Mouse (Mus musculus) limb, embryonic 15.5 days (tissue): Measurements from ENCODE around the gene Vps26a. TPM values are rescaled to one million over a fixed set of nuclear protein-coding genes. Genes with fewer than 3 reads are reported as not detected.
"Not testable (repeated sequence)": the region's sequence is repeated elsewhere in the genome, so short reads cannot be mapped to it uniquely, and the experiment has no call there.

Experiments
- ATAC-seq: fragments of 200-750 bp; cut with Nextera tagmentation; 2 replicates; pipeline ENCODE4 v1.8.0; 2017; ENCODE audit warnings: low read depth, moderate TSS enrichment; ENCODE audit not compliant: insufficient number of reproducible peaks, low FRiP score, low TSS enrichment
- H3K27ac ChIP-seq: fragments of 300-500 bp; sonication (generic); 2 replicates; pipeline ENCODE4 v1.5.1; 2015; ENCODE audit warnings: moderate library complexity, mild to moderate bottlenecking, inconsistent platforms
- H3K27me3 ChIP-seq: fragments of 300-500 bp; sonication (generic); 2 replicates; pipeline ENCODE4 v1.6.1; 2015; ENCODE audit warnings: inconsistent platforms
- H3K36me3 ChIP-seq: fragments of 300-500 bp; sonication (generic); 2 replicates; pipeline ENCODE4 v1.6.1; 2015; ENCODE audit warnings: inconsistent platforms
- H3K4me1 ChIP-seq: fragments of 300-500 bp; sonication (generic); 2 replicates; pipeline ENCODE4 v1.6.1; 2015; ENCODE audit warnings: inconsistent platforms
- H3K4me2 ChIP-seq: fragments of 300-500 bp; sonication (generic); 2 replicates; pipeline ENCODE4 v1.6.1; 2015; ENCODE audit warnings: mild to moderate bottlenecking, inconsistent platforms
- H3K4me3 ChIP-seq: fragments of 300-500 bp; sonication (generic); 2 replicates; pipeline ENCODE4 v1.5.1; 2015; ENCODE audit warnings: mild to moderate bottlenecking, inconsistent platforms
- H3K9ac ChIP-seq: fragments of 300-500 bp; sonication (generic); 2 replicates; pipeline ENCODE4 v1.6.1; 2015; ENCODE audit warnings: inconsistent platforms
- H3K9me3 ChIP-seq: fragments of 300-500 bp; sonication (generic); 2 replicates; pipeline ENCODE4 v1.6.1; 2016; ENCODE audit warnings: inconsistent platforms
- WGBS: fragments of 180-500 bp; shearing (Covaris S2); methylation state at CpG from one replicate; pipeline ENCODE4 v1.1.7; 2015; 5-methylcytosine and 5-hydroxymethylcytosine counted together
- polyA plus RNA-seq: library from polyadenylated mRNA; unstranded; fragments of >200 nt; fragmentation: Nextera tagmentation; extraction: Ambion mirVana; gene quantifications from 2 replicates; pipeline ENCODE4 v1.2.1, GENCODE M21; 2015

Gene Vps26a
- polyA plus RNA-seq, 1 experiment from 2014 or later: 76.1 TPM

DNA sequence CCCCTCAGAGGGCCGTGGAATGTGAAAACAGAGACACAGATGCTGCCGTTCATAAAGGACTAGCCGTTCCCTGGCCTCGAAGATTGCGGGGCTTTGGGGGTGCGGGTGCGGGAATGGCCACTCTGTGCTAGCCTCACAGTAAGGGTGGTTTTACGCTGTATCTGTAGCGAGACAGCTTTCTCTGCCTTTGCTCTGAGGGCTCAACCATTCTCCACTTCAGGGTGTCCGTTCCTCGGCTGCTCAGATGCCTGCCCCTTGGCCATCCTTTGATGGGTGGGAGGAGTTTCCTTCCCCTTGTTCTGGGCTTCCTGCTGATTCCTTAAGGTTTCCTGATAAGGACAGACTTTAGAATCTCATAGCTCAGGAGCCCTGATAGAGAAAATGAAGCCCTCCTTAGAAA lies 21.9 kb upstream of the Vps26a start:
- Histone ChIP-seq H3K4me3 (peak overlapping the region; percentile 31), H3K4me2 (peak overlapping the region; percentile 49), H3K27ac (no peak overlapping the region), H3K36me3 (no peaks in the 10 kb centered on the region), H3K9me3 (no peaks in the 10 kb centered on the region), H3K4me1 (peaks cover 5% of the 10 kb centered on the region), H3K9ac (no peak overlapping the region), H3K27me3 (peaks cover 13% of the 10 kb centered on the region)
- 2% methylated on average over 11 of the region's 11 CpGs for WGBS
- ATAC-seq: no peak

DNA sequence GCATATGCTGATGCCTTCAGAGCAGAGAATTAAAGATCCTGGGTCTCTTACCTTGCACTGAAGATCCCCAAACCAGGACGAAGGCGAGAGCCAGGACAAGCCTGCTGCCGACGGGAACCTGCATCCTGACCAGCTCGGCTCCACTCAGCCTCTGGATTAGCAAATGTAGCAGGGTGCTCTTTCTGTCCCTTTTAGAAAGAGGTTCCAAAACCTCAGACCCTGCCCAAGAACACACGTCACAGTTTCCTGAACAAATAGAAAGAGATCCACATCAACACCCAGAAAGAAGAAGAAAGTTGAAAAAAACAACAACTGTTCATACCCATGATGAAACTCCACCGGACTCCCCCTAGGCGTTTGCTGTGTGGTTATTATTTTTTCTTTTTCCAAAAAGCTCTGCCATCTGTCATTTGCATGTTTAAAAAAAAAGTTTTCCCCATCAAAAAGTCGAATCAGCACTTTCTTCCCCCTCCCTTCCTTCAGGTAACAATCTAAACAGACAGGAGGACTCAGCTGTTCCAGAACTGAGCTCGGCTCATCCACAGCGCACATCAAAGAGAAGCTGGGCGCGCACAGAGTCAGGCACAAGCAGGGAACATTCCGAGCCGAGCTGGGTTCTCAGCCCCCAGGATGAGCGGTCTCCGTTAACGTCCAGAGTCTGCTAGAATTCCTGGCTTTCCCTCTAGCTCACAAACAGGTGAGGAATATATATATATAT lies 21.1 kb upstream of the Vps26a start:
- Histone ChIP-seq H3K4me3 (peak overlapping the region; percentile 31), H3K36me3 (no peaks in the 10 kb centered on the region), H3K9me3 (no peaks in the 10 kb centered on the region), H3K4me1 (peaks cover 5% of the 10 kb centered on the region), H3K4me2 (peak overlapping the region; percentile 49), H3K9ac (no peak overlapping the region), H3K27me3 (peaks cover 13% of the 10 kb centered on the region), H3K27ac (no peak overlapping the region)
- no peak for ATAC-seq
- 13% methylated on average over 18 of the region's 18 CpGs for WGBS

DNA sequence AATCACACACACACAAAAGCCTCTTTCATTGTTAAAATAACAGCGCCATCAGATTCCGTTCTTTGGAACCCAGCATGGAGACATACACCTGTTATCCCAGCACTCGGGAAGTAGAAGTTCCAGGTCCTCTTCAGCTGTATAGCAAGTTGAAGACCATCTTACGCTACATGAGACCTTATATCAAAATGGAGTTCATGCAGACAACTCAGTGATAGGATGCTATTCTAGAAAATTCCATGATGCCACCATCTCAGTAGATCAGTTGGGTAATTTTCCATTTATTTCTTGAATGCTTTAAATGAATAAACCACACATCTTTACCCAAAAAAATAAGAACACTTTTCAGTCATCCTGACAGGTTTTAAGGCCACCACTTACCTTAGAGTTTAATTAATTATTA lies 20.5 kb upstream of the Vps26a start:
- 82% methylated on average over 4 of the region's 4 CpGs for WGBS

DNA sequence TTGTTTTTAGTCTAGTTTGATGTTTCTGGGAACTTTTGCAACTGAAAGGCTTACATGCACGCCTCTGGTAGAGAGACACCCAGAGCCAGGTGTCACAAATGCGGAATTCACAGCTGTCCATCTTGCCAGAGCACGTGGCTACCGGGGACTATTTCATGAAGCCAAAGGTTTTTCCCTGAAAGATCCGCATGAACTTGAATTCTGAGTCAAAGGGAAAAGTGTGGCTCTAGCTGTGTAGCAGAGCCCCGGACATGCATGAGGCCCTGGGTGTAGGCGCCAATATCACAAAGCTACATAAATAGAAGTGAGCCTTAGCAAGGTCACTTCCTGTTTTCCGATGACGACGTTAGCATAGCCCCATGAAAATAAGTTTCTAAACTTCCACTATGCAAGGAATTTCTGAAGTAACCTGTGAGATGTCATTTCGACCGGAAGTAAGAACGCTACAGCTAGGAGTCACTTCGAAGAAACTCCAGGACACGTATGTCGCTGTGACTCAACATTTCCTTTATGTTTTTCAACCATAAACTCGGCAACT lies 19.5 kb upstream of the Vps26a start:
- Histone ChIP-seq H3K4me3 (no peak overlapping the region), H3K27me3 (peaks cover 16% of the 10 kb centered on the region), H3K4me2 (no peak overlapping the region), H3K9ac (no peak overlapping the region), H3K36me3 (no peaks in the 10 kb centered on the region), H3K4me1 (peaks cover 5% of the 10 kb centered on the region), H3K9me3 (no peaks in the 10 kb centered on the region), H3K27ac (no peak overlapping the region)
- ATAC-seq: no peak
- WGBS: 81% methylated on average over 17 of the region's 17 CpGs

More for the DNA sequence above, 20.5 kb upstream of the Vps26a start:
- Histone ChIP-seq H3K27ac (no peak overlapping the region), H3K4me3 (no peak overlapping the region), H3K36me3 (no peaks in the 10 kb centered on the region), H3K4me1 (peaks cover 5% of the 10 kb centered on the region), H3K4me2 (no peak overlapping the region), H3K9ac (no peak overlapping the region), H3K9me3 (no peaks in the 10 kb centered on the region), H3K27me3 (peaks cover 13% of the 10 kb centered on the region)
- no peak for ATAC-seq

DNA sequence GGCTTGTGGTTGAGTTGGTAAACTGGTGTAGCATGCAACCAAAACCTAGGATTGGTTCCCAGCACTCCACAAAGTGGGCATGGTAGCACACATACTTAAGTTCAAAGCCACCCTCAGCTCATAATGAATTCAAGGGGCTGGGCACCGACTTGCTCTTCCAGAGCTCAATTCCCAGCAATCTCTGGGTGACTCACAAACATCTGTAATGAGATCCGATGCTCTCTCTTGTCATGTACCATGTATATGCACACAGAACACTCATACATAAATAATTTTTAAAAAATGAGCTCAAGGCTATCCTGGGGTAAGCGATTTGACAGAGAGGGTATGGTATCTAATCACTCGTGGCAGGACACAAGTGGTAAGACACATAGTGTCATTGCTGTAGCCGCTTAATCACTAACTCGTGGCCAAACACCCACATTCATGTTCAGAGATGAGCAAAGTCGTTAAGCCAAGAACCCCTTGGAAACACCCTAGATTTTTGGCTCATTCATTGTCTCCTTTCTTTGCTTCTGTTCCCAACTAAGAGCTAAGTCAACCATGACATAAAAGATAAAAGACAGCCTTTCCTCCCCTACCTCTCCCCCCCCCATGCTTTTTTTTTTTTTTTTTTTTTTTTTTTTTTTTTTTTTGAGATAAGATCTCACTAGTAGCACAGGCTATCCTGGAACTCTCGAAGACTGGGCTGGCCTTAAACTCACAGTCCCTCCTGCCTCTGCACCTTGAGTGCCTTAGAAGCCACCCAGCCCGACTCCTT lies 18.8 kb upstream of the Vps26a start:
- ATAC-seq: no peak
- H3K4me3 ChIP-seq: no peak overlapping the region
- no peak overlapping the region for H3K4me2 ChIP-seq
- H3K9me3 ChIP-seq: no peaks in the 10 kb centered on the region
- H3K27ac ChIP-seq: no peak overlapping the region
- 75% methylated on average over 9 of the region's 9 CpGs for WGBS
- peaks cover 5% of the 10 kb centered on the region for H3K4me1 ChIP-seq
- H3K9ac ChIP-seq: no peak overlapping the region
- H3K27me3 ChIP-seq: peaks cover 16% of the 10 kb centered on the region
- H3K36me3 ChIP-seq: no peaks in the 10 kb centered on the region

DNA sequence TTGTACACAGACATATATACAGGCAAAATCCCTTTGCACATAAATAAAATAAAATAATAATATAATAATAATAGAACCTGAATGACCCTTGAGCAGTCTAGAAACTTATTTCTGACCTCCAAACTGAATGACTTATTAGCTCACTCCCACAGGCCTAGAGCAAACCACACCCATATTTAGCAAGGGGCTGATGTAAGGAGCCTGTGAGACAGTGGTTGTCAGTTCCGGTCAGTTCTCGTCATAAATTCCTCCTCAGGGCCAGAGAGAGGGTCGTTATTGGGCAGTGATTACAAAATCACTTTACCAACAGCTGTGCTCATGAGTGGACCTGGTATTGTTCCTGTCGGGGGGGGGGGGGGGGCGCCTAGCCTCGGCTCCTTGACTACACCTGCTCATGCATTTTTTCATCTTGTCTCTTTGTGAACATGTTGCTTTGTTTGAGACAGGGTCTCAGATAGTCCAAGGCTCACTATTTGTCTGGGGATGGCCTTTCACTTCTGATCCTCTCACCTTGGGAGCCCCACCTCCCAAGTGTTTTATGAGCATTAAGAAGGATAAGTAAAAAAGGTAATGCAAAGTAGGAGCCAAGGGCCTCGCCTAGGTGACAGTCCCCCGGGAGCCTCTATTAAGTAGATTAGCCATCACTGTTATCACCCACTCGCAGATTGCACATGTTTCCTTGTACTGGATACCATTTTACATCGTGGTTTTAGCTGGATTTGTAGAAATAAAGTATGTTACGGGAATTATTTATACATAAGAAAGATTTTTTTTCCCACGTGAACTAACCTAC lies 17.4 kb upstream of the Vps26a start:
- H3K36me3 ChIP-seq: no peaks in the 10 kb centered on the region
- no peak overlapping the region for H3K9ac ChIP-seq
- no peak overlapping the region for H3K4me3 ChIP-seq
- peaks cover 5% of the 10 kb centered on the region for H3K4me1 ChIP-seq
- peaks cover 14% of the 10 kb centered on the region for H3K27me3 ChIP-seq
- H3K27ac ChIP-seq: no peak overlapping the region
- 60% methylated on average over 12 of the region's 12 CpGs for WGBS
- no peak overlapping the region for H3K4me2 ChIP-seq
- no peaks in the 10 kb centered on the region for H3K9me3 ChIP-seq
- no peak for ATAC-seq

DNA sequence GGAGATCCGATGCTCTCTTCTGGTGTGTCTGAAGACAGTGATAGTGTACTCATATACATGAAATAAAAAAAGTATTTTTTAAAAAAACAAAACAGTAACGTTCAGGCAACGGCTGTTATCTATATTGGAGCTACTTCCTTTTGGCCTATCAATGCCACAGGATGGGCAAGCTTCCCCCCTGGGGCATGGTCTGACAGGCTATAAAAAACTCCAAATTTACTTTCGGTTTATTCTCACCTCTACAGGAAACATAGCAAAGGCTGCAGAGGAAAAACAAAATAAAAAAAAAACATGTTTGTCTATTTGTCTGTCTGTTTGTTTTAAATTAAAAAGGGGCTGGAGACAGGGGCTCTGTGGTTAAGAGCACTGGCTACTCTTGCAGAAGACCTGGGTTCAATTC lies 16.7 kb upstream of the Vps26a start:
- no peaks in the 10 kb centered on the region for H3K36me3 ChIP-seq
- 76% methylated on average over 4 of the region's 4 CpGs for WGBS
- H3K27ac ChIP-seq: no peak overlapping the region
- no peak overlapping the region for H3K4me2 ChIP-seq
- H3K9me3 ChIP-seq: no peaks in the 10 kb centered on the region
- ATAC-seq: no peak
- H3K4me1 ChIP-seq: peaks cover 2% of the 10 kb centered on the region
- H3K4me3 ChIP-seq: no peak overlapping the region
- H3K27me3 ChIP-seq: peaks cover 11% of the 10 kb centered on the region
- no peak overlapping the region for H3K9ac ChIP-seq

DNA sequence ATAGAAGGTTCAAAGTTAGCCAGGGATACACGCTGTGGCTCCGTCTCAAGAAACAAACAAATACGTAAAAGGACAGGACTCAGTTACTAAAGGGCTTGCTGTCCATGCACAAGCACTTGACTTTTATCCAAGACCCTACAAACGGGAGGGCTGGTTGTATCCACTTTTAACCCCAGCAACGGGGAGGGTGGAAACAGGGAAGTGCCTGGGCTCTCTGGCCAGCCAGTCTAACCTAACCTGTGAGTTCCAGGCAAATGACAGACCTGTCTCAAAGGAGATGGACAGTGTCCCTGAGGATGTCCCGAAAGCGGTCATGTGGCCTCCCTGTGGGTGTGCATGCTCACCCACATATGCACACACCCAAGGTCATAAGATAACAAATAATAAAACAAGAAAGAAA lies 15.3 kb upstream of the Vps26a start:
- no peak for ATAC-seq

DNA sequence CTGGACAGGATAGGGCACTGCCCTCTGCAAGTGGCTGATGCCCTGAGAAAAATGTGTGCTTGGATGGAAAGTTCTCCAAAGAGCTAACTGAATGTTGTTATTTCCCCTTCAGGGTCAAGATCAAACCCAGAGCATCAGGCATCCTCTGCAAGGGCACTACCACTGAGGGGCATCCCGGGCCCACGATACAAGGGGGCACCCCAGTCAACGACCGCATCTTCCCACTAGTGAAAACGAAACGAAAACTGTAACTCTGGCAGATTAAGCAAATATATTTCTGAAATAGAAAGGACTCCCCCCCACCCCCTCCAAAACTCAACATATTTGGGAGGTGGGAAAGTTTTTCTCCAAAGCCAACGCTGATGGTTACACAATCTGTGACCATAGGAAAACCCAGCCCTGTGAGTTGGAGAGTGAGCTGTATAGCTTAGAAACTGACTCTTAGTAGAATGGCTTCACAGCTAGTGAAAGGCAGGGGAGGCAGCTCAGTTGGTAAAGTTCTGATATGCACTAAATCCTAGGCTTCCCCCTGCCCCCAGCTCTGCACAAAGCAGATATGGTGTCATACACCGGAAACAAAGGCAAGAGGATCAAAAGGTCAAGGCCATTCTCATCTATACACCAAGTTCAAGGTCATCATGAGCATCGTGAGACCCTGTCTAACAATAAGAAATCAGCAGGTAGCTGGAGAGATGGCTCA lies 14.5 kb upstream of the Vps26a start:
- H3K27ac ChIP-seq: no peak overlapping the region
- H3K27me3 ChIP-seq: 0 out of 2 replicates have a peak, but pooled peaks cover 6% of the 10 kb centered on the region
- H3K9me3 ChIP-seq: no peaks in the 10 kb centered on the region
- no peaks in the 10 kb centered on the region for H3K4me1 ChIP-seq
- H3K4me2 ChIP-seq: no peak overlapping the region
- H3K9ac ChIP-seq: no peak overlapping the region
- no peak for ATAC-seq
- WGBS: 86% methylated on average over 9 of the region's 9 CpGs
- H3K4me3 ChIP-seq: no peak overlapping the region
- H3K36me3 ChIP-seq: no peaks in the 10 kb centered on the region

More for the DNA sequence above, 15.3 kb upstream of the Vps26a start:
- no peaks in the 10 kb centered on the region for H3K9me3 ChIP-seq
- H3K27ac ChIP-seq: no peak overlapping the region
- H3K4me3 ChIP-seq: no peak overlapping the region
- WGBS: 77% methylated on average over 7 of the region's 7 CpGs
- H3K36me3 ChIP-seq: no peaks in the 10 kb centered on the region
- peaks cover 9% of the 10 kb centered on the region for H3K27me3 ChIP-seq
- H3K9ac ChIP-seq: no peak overlapping the region
- no peaks in the 10 kb centered on the region for H3K4me1 ChIP-seq
- no peak overlapping the region for H3K4me2 ChIP-seq

DNA sequence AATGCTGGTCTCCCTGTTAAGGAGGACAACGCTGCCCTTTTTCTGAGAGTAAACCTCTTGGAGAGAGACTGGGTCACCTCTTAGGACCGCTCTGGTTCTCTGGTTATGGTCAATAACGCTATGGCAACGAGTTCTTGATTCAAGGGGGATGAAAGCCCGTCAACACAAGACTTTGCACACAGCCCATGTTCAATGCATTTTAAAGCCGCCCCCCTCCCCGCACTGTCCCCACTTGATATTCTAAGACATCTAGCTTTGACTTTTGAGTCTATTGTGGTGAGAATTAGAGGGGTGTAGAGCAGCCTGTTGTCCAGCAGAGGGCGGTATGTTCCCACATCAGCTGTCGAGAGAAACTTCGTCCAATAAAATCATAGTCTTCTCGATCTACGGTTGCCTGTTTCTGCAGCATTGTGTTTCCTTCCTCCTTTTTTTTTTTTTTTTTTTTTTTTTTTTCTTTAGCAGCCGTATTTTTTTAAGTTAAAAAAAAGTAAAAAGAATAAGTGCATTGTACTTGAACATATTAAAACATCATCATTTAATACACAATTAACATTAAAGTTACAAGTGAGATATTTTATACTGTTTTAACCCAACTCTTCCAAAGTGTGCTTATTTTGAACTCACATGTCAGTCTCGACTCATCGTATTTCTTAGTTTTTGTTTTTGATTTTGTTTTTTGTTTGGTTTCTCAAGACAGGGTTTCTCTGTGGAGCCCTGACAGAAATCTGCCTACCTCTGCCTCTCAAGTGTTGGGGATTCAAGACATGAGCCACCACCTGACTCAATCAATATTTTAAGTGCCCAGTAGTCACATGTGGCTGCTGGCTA lies 13.7 kb upstream of the Vps26a start:
- no peaks in the 10 kb centered on the region for H3K9me3 ChIP-seq
- 25% methylated on average over 15 of the region's 15 CpGs for WGBS
- H3K27ac ChIP-seq: no peak overlapping the region
- no peaks in the 10 kb centered on the region for H3K36me3 ChIP-seq
- H3K4me2 ChIP-seq: no peak overlapping the region
- H3K4me3 ChIP-seq: no peak overlapping the region
- H3K9ac ChIP-seq: no peak overlapping the region
- ATAC-seq: no peak
- no peaks in the 10 kb centered on the region for H3K4me1 ChIP-seq
- 0 out of 2 replicates have a peak, but pooled peaks cover 3% of the 10 kb centered on the region for H3K27me3 ChIP-seq

DNA sequence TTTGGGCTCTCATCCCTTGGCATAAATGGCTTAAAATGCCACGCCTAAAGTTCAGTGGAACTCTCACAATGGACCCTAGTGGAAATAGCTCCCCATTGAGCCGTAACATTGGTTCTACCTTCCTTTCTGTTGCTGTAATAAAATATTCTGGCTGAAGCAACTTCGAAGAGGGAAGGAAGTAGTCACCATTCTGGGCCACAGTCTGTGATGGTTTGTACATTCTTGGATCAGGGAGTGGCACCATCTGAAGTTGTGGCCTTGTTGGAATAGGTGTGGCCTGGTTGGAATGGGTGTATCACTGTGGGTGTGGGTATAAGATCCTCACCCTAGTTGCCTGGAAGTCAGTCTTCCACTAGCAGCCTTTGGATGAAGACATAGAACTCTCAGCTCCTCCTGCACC lies 5.1 kb upstream of the Vps26a start:
- H3K4me1 ChIP-seq, H3K4me3 ChIP-seq, H3K9ac ChIP-seq, H3K27ac ChIP-seq, H3K27me3 ChIP-seq, ATAC-seq, H3K4me2 ChIP-seq, H3K36me3 ChIP-seq, H3K9me3 ChIP-seq: not testable (repeated sequence)
- 74% methylated on average over 3 of the region's 3 CpGs for WGBS
